Mouse (Mus musculus) heart, embryonic 16.5 days (tissue): ENCODE measurements at regions not wholly inside any gene's neighbourhood (a gene's known extent, or its start where the extent isn't known, plus 50 kb on each side); places are given as distances from the start of the nearest gene placed in this dataset.

ENCODE experiments used
- ATAC-seq: fragments of 200-750 bp; cut with Nextera tagmentation; replicated peaks from 2 replicates; pipeline ENCODE4 v1.8.0; 2017; ENCODE audit warnings: moderate number of reproducible peaks; ENCODE audit not compliant: insufficient read depth, low FRiP score; ENCODE audit errors: extremely low read depth
- H3K27ac ChIP-seq: fragments of 300-500 bp; sonication (generic); 2 replicates; pipeline ENCODE4 v1.5.1; 2014; ENCODE audit warnings: mild to moderate bottlenecking, low read length, control low read depth, moderate library complexity
- H3K27me3 ChIP-seq: fragments of 300-500 bp; sonication (generic); 2 replicates; pipeline ENCODE4 v1.6.1; 2014; ENCODE audit warnings: low read length, mixed read lengths; ENCODE audit not compliant: control insufficient read depth, insufficient read depth
- H3K36me3 ChIP-seq: fragments of 300-500 bp; sonication (generic); 2 replicates; pipeline ENCODE4 v1.6.1; 2014; ENCODE audit not compliant: control insufficient read depth, insufficient read depth
- H3K4me1 ChIP-seq: fragments of 300-500 bp; sonication (generic); 2 replicates; pipeline ENCODE4 v1.6.1; 2014; ENCODE audit warnings: low read length, mixed read lengths; ENCODE audit not compliant: control insufficient read depth, insufficient read depth
- H3K4me2 ChIP-seq: fragments of 300-500 bp; sonication (generic); 2 replicates; pipeline ENCODE4 v1.6.1; 2014; ENCODE audit warnings: low read depth, mild to moderate bottlenecking, control low read depth, low read length
- H3K4me3 ChIP-seq: fragments of 300-500 bp; sonication (generic); 2 replicates; pipeline ENCODE4 v1.5.1; 2014; ENCODE audit warnings: mild to moderate bottlenecking, control low read depth, low read length
- H3K9ac ChIP-seq: fragments of 300-500 bp; sonication (generic); 2 replicates; pipeline ENCODE4 v1.6.1; 2014; ENCODE audit warnings: low read length, control low read depth
- H3K9me3 ChIP-seq: fragments of 300-500 bp; sonication (generic); replicated peaks from 2 replicates; pipeline ENCODE4 v1.6.1; 2016; ENCODE audit warnings: low read length; ENCODE audit not compliant: control insufficient read depth
- WGBS: fragments of 180-500 bp; shearing (Covaris S2); extraction: QIAGEN DNeasy Blood & Tissue Kit; methylation state at CpG from one replicate; pipeline ENCODE4 v1.1.7; 2014; 5-methylcytosine and 5-hydroxymethylcytosine counted together

GRCm38 (mm10) chr16:49642696-49643095, 56.3 kb upstream of the Ift57 start:
- Histone ChIP-seq H3K4me3 (no peak overlapping the region), H3K9me3 (no peaks in the 10 kb centered on the region)
- no peak for ATAC-seq

DNA sequence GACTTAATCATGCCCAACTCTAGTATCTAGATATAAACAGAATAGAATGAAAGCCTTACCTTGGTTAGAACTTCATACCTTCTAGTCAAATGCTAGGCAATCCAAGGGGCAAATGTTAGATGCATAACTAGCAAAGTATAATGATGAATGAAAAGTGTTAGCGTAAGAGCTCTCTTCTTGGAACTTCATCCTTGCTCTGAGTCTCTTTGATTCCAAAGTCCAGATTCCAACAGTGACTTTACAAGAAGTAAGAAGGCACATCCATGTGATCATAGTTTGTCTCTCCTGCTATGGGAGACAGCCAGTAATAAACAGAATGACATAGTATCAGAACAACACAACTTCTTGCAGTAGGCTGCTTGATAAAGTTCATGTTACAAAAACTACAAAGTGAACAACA, 54.6 kb upstream of the Ift57 start:
- 92% methylated on average over 1 of the region's 1 CpGs for WGBS
- no peak overlapping the region for H3K4me2 ChIP-seq
- H3K27ac ChIP-seq, result no peak overlapping the region
- H3K9ac ChIP-seq, result no peak overlapping the region
- no peaks in the 10 kb centered on the region for H3K9me3 ChIP-seq
- H3K36me3 ChIP-seq, result no peaks in the 10 kb centered on the region
- no peaks in the 10 kb centered on the region for H3K4me1 ChIP-seq
- no peak overlapping the region for H3K4me3 ChIP-seq
- no peaks in the 10 kb centered on the region for H3K27me3 ChIP-seq
- ATAC-seq, result no peak

More at GRCm38 (mm10) chr16:49642696-49643095, 56.3 kb upstream of the Ift57 start:
- Histone ChIP-seq H3K4me1 (no peaks in the 10 kb centered on the region), H3K27me3 (no peaks in the 10 kb centered on the region), H3K36me3 (no peaks in the 10 kb centered on the region), H3K9ac (no peak overlapping the region), H3K4me2 (no peak overlapping the region), H3K27ac (no peak overlapping the region)
- WGBS, result 47% methylated on average over 1 of the region's 1 CpGs

DNA sequence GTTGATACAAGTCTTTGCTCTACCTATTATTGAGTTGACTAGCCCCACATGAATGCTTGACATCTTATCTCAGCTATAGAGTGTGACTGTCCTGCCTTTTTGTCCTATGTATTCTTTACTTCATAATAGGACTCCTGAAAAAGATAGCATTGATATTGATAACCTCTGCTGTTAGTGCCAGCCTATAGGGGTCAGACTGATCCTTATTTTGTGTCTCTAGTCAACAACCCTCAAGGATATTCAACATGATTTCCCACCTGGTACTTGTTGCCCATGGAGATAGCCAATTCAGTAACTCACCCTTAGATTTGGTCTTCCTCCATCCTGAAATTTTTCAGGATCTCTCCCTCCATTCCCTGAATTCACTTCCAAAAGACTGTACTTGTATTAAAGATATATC, 52.6 kb upstream of the Ift57 start:
- H3K9me3 ChIP-seq, result no peaks in the 10 kb centered on the region
- H3K9ac ChIP-seq, result no peak overlapping the region
- no peak for ATAC-seq
- H3K4me1 ChIP-seq, result no peaks in the 10 kb centered on the region
- no peak overlapping the region for H3K4me3 ChIP-seq
- no peak overlapping the region for H3K4me2 ChIP-seq
- no peak overlapping the region for H3K27ac ChIP-seq
- no peaks in the 10 kb centered on the region for H3K36me3 ChIP-seq
- no peaks in the 10 kb centered on the region for H3K27me3 ChIP-seq
